Mouse (Mus musculus): ENCODE results near the gene Sdk1.

Gene Sdk1

DNA sequence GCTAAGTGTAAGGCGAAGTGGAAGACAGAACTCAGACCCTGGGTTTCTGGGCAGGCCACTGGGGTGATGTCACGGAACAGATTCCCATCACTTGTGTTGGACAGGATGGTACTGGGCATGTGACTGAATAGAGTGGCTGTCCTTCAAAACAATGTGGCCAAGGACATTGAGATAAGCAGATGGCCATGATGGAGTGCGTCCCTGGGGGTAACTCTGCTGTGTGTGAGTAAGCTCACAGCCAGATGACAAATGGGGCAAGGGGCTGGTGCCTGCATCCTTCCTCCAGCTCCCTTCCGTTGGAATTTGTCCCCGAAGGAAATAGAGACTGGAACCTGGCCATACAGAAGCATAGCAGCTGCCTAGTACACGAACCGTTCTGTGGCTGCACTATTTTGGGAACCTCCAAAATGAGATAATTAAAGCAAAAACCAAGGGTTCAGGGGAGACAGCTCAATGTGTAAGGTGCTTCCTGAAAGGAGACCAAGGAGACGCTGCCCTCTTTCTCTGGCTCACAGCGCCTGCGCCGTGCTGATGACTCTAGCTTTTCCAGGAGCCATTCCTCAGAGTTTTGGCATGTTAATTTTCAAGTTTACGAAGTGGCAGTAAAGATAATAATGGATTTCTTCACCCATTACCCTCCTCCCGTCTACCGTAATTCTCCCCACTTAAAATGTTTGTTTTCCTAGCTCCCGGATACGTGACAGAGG, 661.4 kb downstream of the Sdk1 start:
- peak in 1 of 2 experiments; percentile 36 for DNase-seq

DNA sequence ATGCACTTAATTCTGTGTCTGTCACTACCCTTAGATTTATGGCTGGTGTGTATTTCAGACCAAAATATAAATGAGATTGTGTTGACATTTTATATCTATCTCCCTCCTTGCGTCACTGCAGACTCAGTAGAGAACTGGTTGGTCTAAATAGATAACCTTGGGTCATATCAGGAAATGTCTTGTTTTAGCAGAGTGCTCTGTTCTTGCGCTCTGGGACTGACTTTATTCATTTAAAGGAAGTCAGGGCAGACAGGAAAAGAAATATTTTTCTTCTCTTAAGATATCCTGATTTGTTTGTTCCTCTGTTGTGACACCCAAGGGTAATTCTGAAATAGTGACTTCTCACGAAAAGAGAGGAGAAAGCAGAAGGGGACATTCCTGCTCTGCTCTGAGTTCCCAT, 669.2 kb downstream of the Sdk1 start:
- DNase-seq = no peak

DNA sequence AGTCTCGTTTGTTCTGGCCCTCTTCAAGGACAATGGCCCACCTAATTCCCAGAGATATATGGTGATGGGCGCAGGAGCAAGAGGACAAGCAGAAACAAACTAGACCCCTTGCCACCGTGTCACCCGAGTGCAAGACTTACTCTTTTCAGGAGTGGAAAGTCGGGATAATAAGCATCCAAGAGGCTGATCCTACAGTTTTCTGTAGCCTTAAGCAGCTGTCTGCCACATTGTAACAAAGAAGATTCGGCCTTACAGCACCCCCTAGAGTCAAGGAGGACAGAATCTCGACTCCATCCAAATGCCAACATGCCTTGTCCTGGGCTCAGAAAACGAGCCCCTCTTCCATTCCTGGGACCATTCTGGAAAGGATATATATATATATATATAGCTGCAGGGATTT, 669.6 kb downstream of the Sdk1 start:
- no peak for DNase-seq

GRCm38 (mm10) chr5:141912881-141913280, 671.6 kb downstream of the Sdk1 start:
- DNase-seq = no peak

DNA sequence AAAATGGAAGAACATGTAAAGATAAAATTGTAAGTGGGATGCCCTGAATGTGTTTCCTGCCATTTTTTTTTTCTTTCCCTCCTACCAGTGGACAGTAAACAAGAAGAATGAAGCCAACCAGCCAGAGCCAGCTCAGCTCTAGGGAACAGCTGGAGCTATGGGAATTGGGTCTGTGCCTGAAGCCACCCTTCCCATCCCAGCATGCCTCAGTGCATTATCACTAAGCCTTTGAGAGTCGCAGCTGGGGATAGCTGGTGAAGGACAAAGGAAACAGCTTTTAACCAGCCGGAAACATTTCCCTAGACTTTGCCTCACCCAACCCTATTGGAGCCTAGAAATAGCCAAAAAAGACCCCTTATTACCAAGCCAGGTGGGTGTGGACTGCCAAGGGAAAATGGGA, 675.7 kb downstream of the Sdk1 start:
- peak; percentile 26 to 72 for DNase-seq

DNA sequence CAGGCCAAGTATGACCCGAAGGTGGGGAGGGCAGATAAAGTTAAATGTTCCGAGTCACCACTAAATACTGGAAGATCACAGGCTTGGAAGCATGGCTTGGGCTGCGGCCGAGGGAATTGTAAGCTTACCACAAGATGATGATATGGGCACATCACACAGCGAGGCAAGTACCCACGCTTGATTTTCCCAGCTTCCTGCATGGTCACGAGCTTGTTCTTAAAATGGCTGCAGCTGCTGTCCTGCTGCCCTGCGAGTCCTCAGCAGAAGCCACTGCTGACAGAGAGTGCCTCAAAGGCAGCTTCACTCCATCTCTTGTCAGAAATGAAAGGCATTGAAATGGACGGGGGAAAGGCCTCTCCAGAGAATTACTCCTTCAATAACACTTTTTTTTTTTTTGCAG, 697.7 kb downstream of the Sdk1 start:
- no peak for DNase-seq

DNA sequence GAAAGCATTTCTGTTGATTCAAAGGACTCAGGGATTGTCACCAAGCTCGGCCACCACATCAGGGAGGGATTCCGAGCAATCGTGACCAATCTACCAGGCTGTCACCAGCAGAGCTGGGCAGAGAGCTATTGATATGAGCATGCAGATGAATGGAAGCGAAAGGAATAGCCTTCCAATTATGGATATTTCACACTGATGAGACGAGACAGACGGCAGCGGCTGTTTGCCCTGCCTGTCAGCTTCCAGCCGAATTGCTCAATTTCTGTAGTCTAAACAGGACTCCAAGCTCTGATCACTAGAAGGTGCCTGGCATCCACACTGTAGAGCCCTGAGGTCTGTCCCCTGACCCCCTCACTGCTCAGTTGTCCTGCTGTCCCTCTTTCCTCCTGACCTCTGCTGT, 699.3 kb downstream of the Sdk1 start:
- DNase-seq = peak in 1 of 2 experiments; percentile 50

- DNase-seq = no peak
Observed at GRCm38 (mm10) chr5:141950791-141951190, 709.5 kb downstream of the Sdk1 start.

DNA sequence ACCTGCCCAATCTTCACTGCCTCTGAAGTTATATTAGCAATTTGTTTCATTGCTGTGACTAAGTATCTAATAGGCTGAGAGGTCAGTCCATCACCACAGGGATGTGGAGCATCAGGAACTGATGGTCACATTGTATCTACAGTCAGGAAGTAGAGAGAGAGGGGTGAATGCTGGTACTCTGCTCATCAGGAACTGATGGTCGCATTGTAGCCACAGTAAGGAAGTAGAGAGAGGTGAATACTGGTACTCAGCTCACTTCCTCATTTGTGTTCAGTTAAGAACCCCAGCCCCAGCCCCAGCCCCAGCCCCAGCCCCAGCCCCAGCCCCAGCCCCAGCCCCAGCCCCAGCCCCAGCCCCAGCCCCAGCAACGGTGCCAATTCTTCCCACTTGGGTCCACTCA, 711.0 kb downstream of the Sdk1 start:
- no peak for DNase-seq

- DNase-seq = no peak
Observed at GRCm38 (mm10) chr5:141952708-141953490, 711.6 kb downstream of the Sdk1 start.

GRCm38 (mm10) chr5:141971071-141971470, 729.8 kb downstream of the Sdk1 start:
- DNase-seq = no peak

- no peak for DNase-seq
Observed at GRCm38 (mm10) chr5:141979511-141979910, 738.2 kb downstream of the Sdk1 start.

- no peak for DNase-seq
Observed at GRCm38 (mm10) chr5:141980746-141981145, 739.5 kb downstream of the Sdk1 start.

DNA sequence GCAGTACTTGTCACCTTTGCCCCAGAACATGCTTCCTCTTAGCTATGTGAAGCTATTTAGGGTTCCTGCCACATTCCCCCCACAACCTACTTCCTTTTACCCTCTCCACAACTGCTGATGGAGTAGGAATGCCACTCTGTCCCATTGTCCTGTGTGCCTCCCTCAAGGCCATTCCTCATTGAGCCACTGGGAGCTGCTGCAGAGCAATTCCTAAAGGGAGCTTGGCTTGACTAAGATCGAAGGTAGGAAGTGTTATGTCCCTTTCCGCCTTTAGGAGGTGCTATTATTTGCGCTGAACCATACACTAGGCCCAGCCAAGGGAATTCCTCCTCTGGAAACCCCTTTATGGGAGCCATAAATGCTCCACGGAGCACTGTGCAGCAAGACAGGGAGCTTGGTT, 743.0 kb downstream of the Sdk1 start:
- DNase-seq = no peak

DNA sequence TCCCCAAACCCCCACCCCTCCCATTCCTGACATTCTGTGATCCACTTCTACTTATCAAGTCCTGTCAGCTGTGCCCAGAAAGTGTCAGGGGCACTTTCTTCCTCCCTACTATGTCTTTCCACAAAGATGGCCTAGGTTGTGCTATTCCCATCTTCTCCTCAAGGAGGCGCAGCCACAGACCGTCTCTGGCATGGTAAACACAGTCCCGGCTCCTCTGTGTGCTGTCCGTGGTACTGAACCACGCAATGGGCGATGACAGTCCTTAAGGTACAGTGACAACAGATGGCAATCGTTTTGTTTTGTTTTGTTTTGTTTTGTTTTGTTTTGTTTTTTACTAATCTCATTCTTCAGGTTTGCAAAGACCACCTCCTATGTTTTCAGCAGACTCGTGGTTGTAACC, 743.7 kb downstream of the Sdk1 start:
- peak; percentile 70 to 81 for DNase-seq

DNA sequence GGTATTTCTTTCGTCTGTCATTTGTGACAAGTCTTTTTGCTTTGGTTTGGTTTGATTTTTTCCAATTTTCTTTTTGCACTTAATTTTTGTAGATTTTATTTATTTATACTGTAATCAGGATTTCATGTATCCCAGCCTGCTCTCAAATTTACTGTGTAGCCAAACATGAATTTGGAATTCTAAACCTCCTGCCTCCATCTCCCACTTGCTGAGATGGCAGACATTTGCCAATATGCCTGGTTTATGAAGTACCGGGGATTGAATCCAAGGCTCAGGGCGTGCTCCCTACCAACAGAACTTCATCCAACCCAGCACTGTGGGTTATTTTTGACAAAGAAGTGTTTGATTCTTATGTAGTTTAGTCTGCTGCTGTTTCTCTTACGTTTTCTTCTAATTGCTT, 744.3 kb downstream of the Sdk1 start:
- no peak for DNase-seq

DNA sequence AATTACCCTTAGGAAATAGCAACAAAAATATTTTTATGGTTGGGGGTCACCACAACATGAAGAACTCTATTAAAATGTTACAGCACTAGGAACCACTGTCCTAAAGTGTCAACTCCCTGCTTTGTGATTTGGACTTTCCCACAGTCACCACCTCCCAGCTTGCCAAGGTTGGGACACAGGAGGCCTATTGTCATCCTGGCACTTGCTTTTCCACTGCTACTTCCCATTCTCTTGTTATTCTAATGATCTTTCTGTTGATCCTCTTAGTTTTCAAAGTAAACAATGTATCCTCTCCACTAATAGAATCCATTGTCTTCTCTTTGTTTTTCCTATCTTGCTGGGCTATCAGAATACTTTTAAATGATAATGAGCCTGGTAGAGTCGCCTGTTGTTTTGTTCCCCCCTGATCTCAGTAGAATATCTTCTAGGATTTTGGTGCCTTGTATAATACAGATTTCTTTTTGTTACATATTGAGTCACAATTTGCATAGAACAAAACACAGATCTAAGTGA, 746.1 kb downstream of the Sdk1 start:
- DNase-seq = no peak

DNA sequence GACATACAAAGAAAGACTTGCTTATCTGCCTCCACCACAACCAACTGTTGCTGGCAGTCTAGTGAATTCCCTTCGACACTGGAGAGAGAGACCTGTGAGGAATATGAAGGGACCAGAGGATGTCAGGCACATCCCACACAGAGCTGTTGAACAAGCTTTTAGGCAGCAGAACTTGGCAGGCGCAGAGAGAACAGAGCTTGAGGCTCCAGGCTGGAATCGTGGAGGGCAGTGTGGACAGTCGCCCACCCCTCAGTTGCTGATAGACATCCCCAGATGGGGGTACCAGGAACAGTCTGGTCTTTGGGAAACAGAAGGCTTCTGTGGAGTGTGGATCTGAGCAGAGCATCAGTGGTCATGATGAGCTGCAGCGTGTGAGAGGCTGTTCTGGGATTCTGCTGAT, 747.4 kb downstream of the Sdk1 start:
- no peak for DNase-seq

GRCm38 (mm10) chr5:141994192-141994591, 752.9 kb downstream of the Sdk1 start:
- no peak for DNase-seq

DNA sequence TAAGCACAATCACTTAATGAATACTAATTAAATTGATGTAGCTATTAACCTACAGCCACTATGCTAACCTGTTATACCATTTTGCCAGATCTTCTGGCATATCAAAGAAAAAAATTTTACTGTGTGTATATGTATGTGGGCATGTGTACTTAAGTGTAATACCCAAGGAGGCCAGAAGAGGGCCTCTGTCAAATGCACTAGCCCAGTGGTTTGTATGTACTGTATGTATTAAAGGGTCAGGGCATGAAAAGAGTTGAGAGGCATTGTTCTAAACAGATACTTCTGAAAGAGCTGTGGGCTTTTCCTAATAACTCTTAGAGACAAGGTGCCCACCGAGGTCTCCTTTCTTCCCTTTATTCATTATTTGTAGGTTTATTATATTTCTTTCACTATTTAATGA, 759.0 kb downstream of the Sdk1 start:
- no peak for DNase-seq

DNA sequence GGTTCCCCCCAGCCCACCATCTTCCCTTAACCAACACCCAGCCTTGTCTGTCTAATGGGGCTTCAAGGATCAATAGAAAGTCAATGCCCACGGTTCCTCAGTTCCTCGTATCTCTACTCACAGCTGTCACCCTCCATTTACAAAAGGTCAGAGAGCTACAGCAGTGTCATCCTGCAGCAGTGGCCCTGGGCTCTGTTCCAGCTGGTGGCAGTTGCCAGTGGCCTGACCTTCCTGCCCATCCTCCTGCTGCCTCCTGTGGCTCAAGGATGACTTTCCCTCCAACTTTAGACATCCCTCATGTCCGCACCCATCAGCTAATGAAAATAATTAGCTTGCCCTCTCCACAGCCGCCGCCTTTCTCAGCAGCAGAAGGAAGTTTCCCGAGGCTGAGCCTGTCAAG, 759.8 kb downstream of the Sdk1 start:
- no peak for DNase-seq

DNA sequence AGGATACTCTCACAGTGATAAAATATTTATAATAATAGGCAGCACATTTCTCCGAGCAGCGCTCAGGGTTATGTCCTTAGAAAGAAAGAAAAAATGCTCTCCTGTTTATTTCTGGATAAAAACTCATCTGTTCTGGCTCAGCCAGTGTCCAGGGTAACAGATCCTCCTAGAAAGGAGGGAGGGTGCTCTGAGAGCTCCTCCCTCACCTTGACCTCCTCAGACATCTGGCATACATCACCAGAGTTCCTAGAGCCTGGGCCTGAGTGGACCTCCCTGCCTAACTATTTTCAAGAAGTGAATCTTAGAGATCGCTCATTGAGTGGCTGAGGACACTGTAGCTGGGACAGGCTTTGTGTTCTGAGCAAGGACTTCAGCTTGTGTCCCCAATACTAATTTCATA, 760.7 kb downstream of the Sdk1 start:
- no peak for DNase-seq

DNA sequence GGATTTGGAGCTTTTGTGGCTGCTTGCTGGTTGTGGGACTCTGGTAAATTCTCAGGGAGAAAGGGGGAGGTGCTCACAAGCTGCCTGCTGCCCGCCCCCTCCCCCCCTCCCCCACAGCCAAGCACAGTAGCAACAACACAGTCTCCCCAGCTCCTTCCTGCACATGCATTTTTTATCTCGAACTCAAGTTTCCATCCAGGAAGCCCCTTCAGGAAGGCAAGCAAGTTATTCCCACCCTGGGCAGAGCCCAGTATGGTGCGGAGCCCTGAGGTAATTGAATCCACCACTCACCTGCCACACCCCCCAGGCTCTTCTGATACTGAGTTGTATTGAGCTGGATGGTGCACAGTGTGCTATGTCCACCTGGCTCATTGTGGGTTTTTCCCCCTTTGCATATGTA, 768.9 kb downstream of the Sdk1 start:
- no peak for DNase-seq

GRCm38 (mm10) chr5:142017001-142017400, 775.7 kb downstream of the Sdk1 start:
- DNase-seq = no peak

Measured in lung, postnatal 4 days (tissue).